Mouse (Mus musculus) liver, embryonic 11.5 days (tissue): Measurements from ENCODE around the gene Gm27027. TPM values are rescaled to one million over a fixed set of nuclear protein-coding genes. Genes with fewer than 3 reads are reported as not detected.
A peak's percentile ranks its signal among the peaks of the same experiment; 100 is the strongest.

Source experiments
- ATAC-seq: fragments of 200-750 bp; cut with Nextera tagmentation; replicated peaks from 2 replicates; pipeline ENCODE4 v1.8.0; 2017; ENCODE audit warnings: moderate number of reproducible peaks, mild to moderate bottlenecking, moderate TSS enrichment, moderate library complexity; ENCODE audit not compliant: low FRiP score
- DNase-seq: peaks from one replicate; pipeline ENCODE4 v3.0.0-alpha.2; 2017; ENCODE audit warnings: low spot score
- H3K27ac ChIP-seq: fragments of 300-500 bp; sonication (generic); 2 replicates; pipeline ENCODE4 v1.5.1; 2014; ENCODE audit warnings: mild to moderate bottlenecking, low read depth, low read length, control low read depth
- H3K27me3 ChIP-seq: fragments of 300-500 bp; sonication (generic); replicated peaks from 2 replicates; pipeline ENCODE4 v1.6.1; 2014; ENCODE audit warnings: low read length, mixed read lengths; ENCODE audit not compliant: control insufficient read depth, insufficient read depth
- H3K36me3 ChIP-seq: fragments of 300-500 bp; sonication (generic); 2 replicates; pipeline ENCODE4 v1.6.1; 2014; ENCODE audit warnings: mild to moderate bottlenecking, low read length, moderate library complexity, mixed read lengths; ENCODE audit not compliant: control insufficient read depth, insufficient read depth
- H3K4me1 ChIP-seq: fragments of 300-500 bp; sonication (generic); replicated peaks from 2 replicates; pipeline ENCODE4 v1.6.1; 2014; ENCODE audit warnings: low read length, mixed read lengths; ENCODE audit not compliant: control insufficient read depth, insufficient read depth
- H3K4me2 ChIP-seq: fragments of 300-500 bp; sonication (generic); 2 replicates; pipeline ENCODE4 v1.6.1; 2014; ENCODE audit warnings: mild to moderate bottlenecking, control low read depth, moderate library complexity
- H3K4me3 ChIP-seq: fragments of 300-500 bp; sonication (generic); 2 replicates; pipeline ENCODE4 v1.5.1; 2014; ENCODE audit warnings: low read depth, low read length, control low read depth
- H3K9ac ChIP-seq: fragments of 300-500 bp; sonication (generic); 2 replicates; pipeline ENCODE4 v1.6.1; 2014; ENCODE audit warnings: low read depth, low read length, control low read depth
- H3K9me3 ChIP-seq: fragments of 300-500 bp; sonication (generic); 2 replicates; pipeline ENCODE4 v1.6.1; 2016; ENCODE audit warnings: low read length, inconsistent platforms, mixed read lengths; ENCODE audit not compliant: control insufficient read depth
- WGBS: fragments of 180-500 bp; shearing (Covaris S2); extraction: QIAGEN DNeasy Blood & Tissue Kit; methylation state at CpG from one replicate; pipeline ENCODE4 v1.1.7; 2014; 5-methylcytosine and 5-hydroxymethylcytosine counted together
- polyA plus RNA-seq: library from polyadenylated mRNA; unstranded; fragments of >200 nt; fragmentation: Nextera tagmentation; extraction: Ambion mirVana; gene quantifications from 2 replicates; pipeline ENCODE4 v1.2.1, GENCODE M21; 2014

Gene Gm27027
- polyA plus RNA-seq, 1 experiment from 2014 or later = not detected

GRCm38 (mm10) chr2:93954781-93955578 is 41.2 kb downstream of the Gm27027 start:
- Histone ChIP-seq H3K9ac (no peak overlapping the region), H3K36me3 (no peaks in the 10 kb centered on the region), H3K9me3 (no peaks in the 10 kb centered on the region), H3K4me2 (peak overlapping the region; percentile 83), H3K4me1 (peaks cover 4% of the 10 kb centered on the region; the same call in 1 of the 2 replicates), H3K27me3 (peaks cover 50% of the 10 kb centered on the region), H3K27ac (no peak overlapping the region), H3K4me3 (peak overlapping the region; percentile 52)
- 2% methylated on average over 32 of the region's 32 CpGs for WGBS
- no peak for ATAC-seq
- DNase-seq = no peak

- H3K27me3 ChIP-seq = peaks cover 50% of the 10 kb centered on the region
- H3K9ac ChIP-seq = no peak overlapping the region
- ATAC-seq = no peak
- no peak overlapping the region for H3K4me2 ChIP-seq
- H3K27ac ChIP-seq = no peak overlapping the region
- 78% methylated on average over 9 of the region's 9 CpGs for WGBS
- no peak overlapping the region for H3K4me3 ChIP-seq
- H3K36me3 ChIP-seq = no peaks in the 10 kb centered on the region
- no peak for DNase-seq
- peaks cover 4% of the 10 kb centered on the region; the same call in 1 of the 2 replicates for H3K4me1 ChIP-seq
- no peaks in the 10 kb centered on the region for H3K9me3 ChIP-seq
Measured at GRCm38 (mm10) chr2:93953726-93954125, 42.4 kb downstream of the Gm27027 start.

- Histone ChIP-seq H3K27me3 (no peaks in the 10 kb centered on the region), H3K9me3 (no peaks in the 10 kb centered on the region), H3K27ac (no peak overlapping the region), H3K9ac (no peak overlapping the region), H3K4me1 (no peaks in the 10 kb centered on the region), H3K36me3 (no peaks in the 10 kb centered on the region), H3K4me2 (no peak overlapping the region), H3K4me3 (no peak overlapping the region)
- 68% methylated on average over 5 of the region's 5 CpGs for WGBS
- DNase-seq (no peak), ATAC-seq (no peak)
Measured at GRCm38 (mm10) chr2:93946976-93947375, 49.2 kb downstream of the Gm27027 start.

- no peaks in the 10 kb centered on the region for H3K36me3 ChIP-seq
- no peak overlapping the region for H3K4me2 ChIP-seq
- no peaks in the 10 kb centered on the region for H3K4me1 ChIP-seq
- no peak overlapping the region for H3K27ac ChIP-seq
- 95% methylated on average over 4 of the region's 4 CpGs for WGBS
- H3K27me3 ChIP-seq = no peaks in the 10 kb centered on the region
- DNase-seq (no peak), ATAC-seq (no peak)
- H3K4me3 ChIP-seq = no peak overlapping the region
- H3K9me3 ChIP-seq = no peaks in the 10 kb centered on the region
- H3K9ac ChIP-seq = no peak overlapping the region
Measured at GRCm38 (mm10) chr2:93944855-93945254, 51.3 kb downstream of the Gm27027 start.

- no peak overlapping the region for H3K4me2 ChIP-seq
- no peaks in the 10 kb centered on the region for H3K9me3 ChIP-seq
- ATAC-seq = no peak
- WGBS = 79% methylated on average over 2 of the region's 2 CpGs
- no peaks in the 10 kb centered on the region for H3K36me3 ChIP-seq
- H3K4me1 ChIP-seq = no peaks in the 10 kb centered on the region
- 0 out of 2 replicates have a peak, but pooled peaks cover 2% of the 10 kb centered on the region for H3K27me3 ChIP-seq
- DNase-seq = no peak
- H3K27ac ChIP-seq = no peak overlapping the region
- H3K9ac ChIP-seq = no peak overlapping the region
- H3K4me3 ChIP-seq = no peak overlapping the region
Measured at GRCm38 (mm10) chr2:93944099-93944498, 52.1 kb downstream of the Gm27027 start.

- no peak for ATAC-seq
- DNase-seq = no peak
- no peaks in the 10 kb centered on the region for H3K9me3 ChIP-seq
- no peak overlapping the region for H3K4me2 ChIP-seq
- H3K27me3 ChIP-seq = 0 out of 2 replicates have a peak, but pooled peaks cover 2% of the 10 kb centered on the region
- H3K9ac ChIP-seq = no peak overlapping the region
- H3K36me3 ChIP-seq = no peaks in the 10 kb centered on the region
- 64% methylated on average over 11 of the region's 11 CpGs for WGBS
- H3K4me1 ChIP-seq = no peaks in the 10 kb centered on the region
- no peak overlapping the region for H3K4me3 ChIP-seq
- H3K27ac ChIP-seq = no peak overlapping the region
Measured at GRCm38 (mm10) chr2:93941670-93942069, 54.5 kb downstream of the Gm27027 start.

- H3K9ac ChIP-seq = no peak overlapping the region
- no peak overlapping the region for H3K4me2 ChIP-seq
- 0 out of 2 replicates have a peak, but pooled peaks cover 2% of the 10 kb centered on the region for H3K27me3 ChIP-seq
- no peak for DNase-seq
- H3K36me3 ChIP-seq = no peaks in the 10 kb centered on the region
- 29% methylated on average over 9 of the region's 9 CpGs for WGBS
- no peaks in the 10 kb centered on the region for H3K9me3 ChIP-seq
- H3K27ac ChIP-seq = no peak overlapping the region
- no peak overlapping the region for H3K4me3 ChIP-seq
- no peaks in the 10 kb centered on the region for H3K4me1 ChIP-seq
- no peak for ATAC-seq
Measured at GRCm38 (mm10) chr2:93938534-93938933, 57.6 kb downstream of the Gm27027 start.

GRCm38 (mm10) chr2:93928866-93929265 is 67.3 kb downstream of the Gm27027 start:
- DNase-seq = no peak
- 75% methylated on average over 10 of the region's 10 CpGs for WGBS
- Histone ChIP-seq H3K4me2 (no peak overlapping the region), H3K9ac (no peak overlapping the region), H3K27ac (no peak overlapping the region), H3K4me3 (no peak overlapping the region), H3K9me3 (no peaks in the 10 kb centered on the region), H3K36me3 (no peaks in the 10 kb centered on the region), H3K4me1 (no peaks in the 10 kb centered on the region), H3K27me3 (no peaks in the 10 kb centered on the region)
- ATAC-seq = no peak
